Mouse (Mus musculus): ENCODE measurements at regions not wholly inside any gene's neighbourhood (a gene's known extent, or its start where the extent isn't known, plus 50 kb on each side); places are given as distances from the start of the nearest gene placed in this dataset.
A peak's percentile ranks its signal among the peaks of the same experiment; 100 is the strongest.

GRCm38 (mm10) chr7:124455659-124456058 lies 473.0 kb downstream of the Hs3st4 start:
- H3K27me3 ChIP-seq (ENCODE audit: control insufficient read depth, insufficient read depth, low read length) = no peaks in the 10 kb centered on the region
- 70% methylated on average over 3 of the region's 3 CpGs for WGBS
- ATAC-seq (ENCODE audit: insufficient number of reproducible peaks, insufficient read depth, low FRiP score, low read depth) = no peak

GRCm38 (mm10) chr7:124487326-124487725 lies 504.7 kb downstream of the Hs3st4 start:
- Histone ChIP-seq H3K9ac (replicated peaks; ENCODE audit: low read depth, low read length) (no peak overlapping the region), H3K27me3 (ENCODE audit: control insufficient read depth, insufficient read depth, low read length) (no peaks in the 10 kb centered on the region), H3K4me1 (ENCODE audit: control insufficient read depth, insufficient read depth, low read length) (no peaks in the 10 kb centered on the region), H3K4me3 (ENCODE audit: low read depth, low read length) (no peak overlapping the region), H3K36me3 (ENCODE audit: control insufficient read depth, insufficient read depth, low read length) (no peaks in the 10 kb centered on the region), H3K9me3 (ENCODE audit: control insufficient read depth, low read depth, low read length) (no peaks in the 10 kb centered on the region), H3K27ac (ENCODE audit: low read length) (no peak overlapping the region), H3K4me2 (replicated peaks; ENCODE audit: low read depth, low read length) (no peak overlapping the region)
- WGBS = 61% methylated on average over 1 of the region's 1 CpGs
- no peak for ATAC-seq (ENCODE audit: insufficient number of reproducible peaks, insufficient read depth, low FRiP score, low read depth)

More at GRCm38 (mm10) chr7:124455659-124456058, 473.0 kb downstream of the Hs3st4 start:
- H3K9me3 ChIP-seq (ENCODE audit: control insufficient read depth, low read depth, low read length) = no peaks in the 10 kb centered on the region
- H3K36me3 ChIP-seq (ENCODE audit: control insufficient read depth, insufficient read depth, low read length) = no peaks in the 10 kb centered on the region
- no peak overlapping the region for H3K27ac ChIP-seq (ENCODE audit: low read length)
- no peaks in the 10 kb centered on the region for H3K4me1 ChIP-seq (ENCODE audit: control insufficient read depth, insufficient read depth, low read length)
- no peak overlapping the region for H3K9ac ChIP-seq (replicated peaks; ENCODE audit: low read depth, low read length)
- H3K4me2 ChIP-seq (replicated peaks; ENCODE audit: low read depth, low read length) = no peak overlapping the region
- no peak overlapping the region for H3K4me3 ChIP-seq (ENCODE audit: low read depth, low read length)

- Histone ChIP-seq H3K4me1 (ENCODE audit: control insufficient read depth, insufficient read depth, low read length) (no peaks in the 10 kb centered on the region), H3K9me3 (ENCODE audit: control insufficient read depth, low read depth, low read length) (no peaks in the 10 kb centered on the region), H3K27me3 (ENCODE audit: control insufficient read depth, insufficient read depth, low read length) (no peaks in the 10 kb centered on the region), H3K9ac (replicated peaks; ENCODE audit: low read depth, low read length) (no peak overlapping the region), H3K4me2 (replicated peaks; ENCODE audit: low read depth, low read length) (no peak overlapping the region), H3K36me3 (ENCODE audit: control insufficient read depth, insufficient read depth, low read length) (no peaks in the 10 kb centered on the region), H3K4me3 (ENCODE audit: low read depth, low read length) (no peak overlapping the region), H3K27ac (ENCODE audit: low read length) (no peak overlapping the region)
- ATAC-seq (ENCODE audit: insufficient number of reproducible peaks, insufficient read depth, low FRiP score, low read depth) = peak; percentile 76
- 42% methylated on average over 3 of the region's 3 CpGs for whole genome bisulfite sequencing
Measured at GRCm38 (mm10) chr7:124491109-124491793, 508.6 kb downstream of the Hs3st4 start.

GRCm38 (mm10) chr7:124491851-124492390 lies 509.3 kb downstream of the Hs3st4 start:
- Histone ChIP-seq H3K4me3 (ENCODE audit: low read depth, low read length) (no peak overlapping the region), H3K36me3 (ENCODE audit: control insufficient read depth, insufficient read depth, low read length) (no peaks in the 10 kb centered on the region), H3K9ac (replicated peaks; ENCODE audit: low read depth, low read length) (no peak overlapping the region), H3K27me3 (ENCODE audit: control insufficient read depth, insufficient read depth, low read length) (no peaks in the 10 kb centered on the region), H3K27ac (ENCODE audit: low read length) (no peak overlapping the region), H3K9me3 (ENCODE audit: control insufficient read depth, low read depth, low read length) (no peaks in the 10 kb centered on the region), H3K4me2 (replicated peaks; ENCODE audit: low read depth, low read length) (no peak overlapping the region), H3K4me1 (ENCODE audit: control insufficient read depth, insufficient read depth, low read length) (no peaks in the 10 kb centered on the region)
- 95% methylated on average over 3 of the region's 3 CpGs for WGBS
- ATAC-seq (ENCODE audit: insufficient number of reproducible peaks, insufficient read depth, low FRiP score, low read depth) = no peak

- Histone ChIP-seq H3K27me3 (ENCODE audit: control insufficient read depth, insufficient read depth, low read length) (no peaks in the 10 kb centered on the region), H3K36me3 (ENCODE audit: control insufficient read depth, insufficient read depth, low read length) (no peaks in the 10 kb centered on the region), H3K4me1 (ENCODE audit: control insufficient read depth, insufficient read depth, low read length) (no peaks in the 10 kb centered on the region), H3K9me3 (ENCODE audit: control insufficient read depth, low read depth, low read length) (no peaks in the 10 kb centered on the region), H3K4me3 (ENCODE audit: low read depth, low read length) (no peak overlapping the region), H3K27ac (ENCODE audit: low read length) (no peak overlapping the region), H3K9ac (replicated peaks; ENCODE audit: low read depth, low read length) (no peak overlapping the region), H3K4me2 (replicated peaks; ENCODE audit: low read depth, low read length) (no peak overlapping the region)
- ATAC-seq (ENCODE audit: insufficient number of reproducible peaks, insufficient read depth, low FRiP score, low read depth) = no peak
- 51% methylated on average over 3 of the region's 3 CpGs for WGBS
Measured at GRCm38 (mm10) chr7:124500636-124501035, 518.0 kb downstream of the Hs3st4 start.

GRCm38 (mm10) chr7:124502760-124503159 lies 520.1 kb downstream of the Hs3st4 start:
- Histone ChIP-seq H3K27ac (ENCODE audit: low read length) (no peak overlapping the region), H3K4me3 (ENCODE audit: low read depth, low read length) (no peak overlapping the region), H3K4me2 (replicated peaks; ENCODE audit: low read depth, low read length) (no peak overlapping the region), H3K36me3 (ENCODE audit: control insufficient read depth, insufficient read depth, low read length) (no peaks in the 10 kb centered on the region), H3K9ac (replicated peaks; ENCODE audit: low read depth, low read length) (no peak overlapping the region), H3K4me1 (ENCODE audit: control insufficient read depth, insufficient read depth, low read length) (no peaks in the 10 kb centered on the region), H3K27me3 (ENCODE audit: control insufficient read depth, insufficient read depth, low read length) (no peaks in the 10 kb centered on the region), H3K9me3 (ENCODE audit: control insufficient read depth, low read depth, low read length) (no peaks in the 10 kb centered on the region)
- no peak for ATAC-seq (ENCODE audit: insufficient number of reproducible peaks, insufficient read depth, low FRiP score, low read depth)
- 81% methylated on average over 5 of the region's 5 CpGs for WGBS

GRCm38 (mm10) chr7:124549038-124549437 lies 566.4 kb downstream of the Hs3st4 start:
- no peaks in the 10 kb centered on the region for H3K4me1 ChIP-seq (ENCODE audit: control insufficient read depth, insufficient read depth, low read length)
- H3K4me2 ChIP-seq (replicated peaks; ENCODE audit: low read depth, low read length) = no peak overlapping the region
- no peaks in the 10 kb centered on the region for H3K27me3 ChIP-seq (ENCODE audit: control insufficient read depth, insufficient read depth, low read length)
- H3K9ac ChIP-seq (replicated peaks; ENCODE audit: low read depth, low read length) = no peak overlapping the region
- no peaks in the 10 kb centered on the region for H3K36me3 ChIP-seq (ENCODE audit: control insufficient read depth, insufficient read depth, low read length)
- 89% methylated on average over 1 of the region's 1 CpGs for WGBS
- H3K4me3 ChIP-seq (ENCODE audit: low read depth, low read length) = no peak overlapping the region
- no peak for ATAC-seq (ENCODE audit: insufficient number of reproducible peaks, insufficient read depth, low FRiP score, low read depth)
- no peaks in the 10 kb centered on the region for H3K9me3 ChIP-seq (ENCODE audit: control insufficient read depth, low read depth, low read length)
- H3K27ac ChIP-seq (ENCODE audit: low read length) = no peak overlapping the region

GRCm38 (mm10) chr7:124557213-124557612 lies 574.5 kb downstream of the Hs3st4 start:
- Histone ChIP-seq H3K27ac (ENCODE audit: low read length) (no peak overlapping the region), H3K4me2 (replicated peaks; ENCODE audit: low read depth, low read length) (no peak overlapping the region), H3K4me1 (ENCODE audit: control insufficient read depth, insufficient read depth, low read length) (no peaks in the 10 kb centered on the region), H3K9ac (replicated peaks; ENCODE audit: low read depth, low read length) (no peak overlapping the region), H3K27me3 (ENCODE audit: control insufficient read depth, insufficient read depth, low read length) (no peaks in the 10 kb centered on the region), H3K36me3 (ENCODE audit: control insufficient read depth, insufficient read depth, low read length) (no peaks in the 10 kb centered on the region), H3K9me3 (ENCODE audit: control insufficient read depth, low read depth, low read length) (no peaks in the 10 kb centered on the region), H3K4me3 (ENCODE audit: low read depth, low read length) (no peak overlapping the region)
- ATAC-seq (ENCODE audit: insufficient number of reproducible peaks, insufficient read depth, low FRiP score, low read depth) = peak; percentile 46; the same call in 1 of the 2 replicates

GRCm38 (mm10) chr7:124570804-124571203 lies 588.1 kb downstream of the Hs3st4 start:
- Histone ChIP-seq H3K36me3 (ENCODE audit: control insufficient read depth, insufficient read depth, low read length) (no peaks in the 10 kb centered on the region), H3K4me2 (replicated peaks; ENCODE audit: low read depth, low read length) (no peak overlapping the region), H3K9me3 (ENCODE audit: control insufficient read depth, low read depth, low read length) (no peaks in the 10 kb centered on the region), H3K4me3 (ENCODE audit: low read depth, low read length) (no peak overlapping the region), H3K27ac (ENCODE audit: low read length) (no peak overlapping the region), H3K9ac (replicated peaks; ENCODE audit: low read depth, low read length) (no peak overlapping the region), H3K4me1 (ENCODE audit: control insufficient read depth, insufficient read depth, low read length) (no peaks in the 10 kb centered on the region), H3K27me3 (ENCODE audit: control insufficient read depth, insufficient read depth, low read length) (no peaks in the 10 kb centered on the region)
- no peak for ATAC-seq (ENCODE audit: insufficient number of reproducible peaks, insufficient read depth, low FRiP score, low read depth)

Measured in stomach, embryonic 14.5 days (tissue).